In genomic region chr11:108248218-108249046, GRCm38 (mm10) we compare ENCODE assay signal across 12 mouse cellular contexts.
DNase-seq lines count a peak whose midpoint lies in the region; ATAC-seq and TF ChIP-seq lines count a peak whose summit lies in the region.
"Had no signal": no experiment of that assay in that cellular context is flagged by ENCODE, and none has a peak within 500 bp of the region (broad histone marks: within the 10 kb centered on the region; RNA-seq: fewer than 3 reads in every experiment).

No protein-coding gene starts in this region.

- TF ChIP-seq CTCF in liver, postnatal 0 days (IDR thresholded peaks at IDR 0.05; ENCODE audit: low read depth): no peak

- TF ChIP-seq EP300 in liver, postnatal 0 days (IDR thresholded peaks at IDR 0.05; ENCODE audit: low read depth): no peak

- 26% methylated on average over 12 of the region's 12 CpGs for WGBS in liver, postnatal 0 days (ENCODE audit: insufficient replicate concordance)
- 87% methylated on average over 12 of the region's 12 CpGs for WGBS in midbrain, embryonic 10.5 days

- peak overlapping the region; percentile 36; the same call in 1 of the 2 replicates for H3K4me2 ChIP-seq in liver, postnatal 0 days (ENCODE audit: low read depth, low read length)
- H3K4me2 ChIP-seq: forebrain, embryonic 12.5 days; hindbrain, embryonic 15.5 days; midbrain, embryonic 11.5 days had no signal

- H3K36me3 ChIP-seq in liver, postnatal 0 days (replicated peaks; ENCODE audit: insufficient read depth, low read length): no peaks in the 10 kb centered on the region
- no peaks in the 10 kb centered on the region for H3K36me3 ChIP-seq in midbrain, embryonic 10.5 days
- H3K36me3 ChIP-seq: forebrain, embryonic 12.5 days; hindbrain, embryonic 15.5 days had no signal

- H3K4me1 ChIP-seq in liver, postnatal 0 days (ENCODE audit: insufficient read depth): peaks cover 50% of the 10 kb centered on the region
- H3K4me1 ChIP-seq in midbrain, embryonic 10.5 days: no peaks in the 10 kb centered on the region; the same call in 1 of the 2 replicates

- H3K9ac ChIP-seq in liver, postnatal 0 days (replicated peaks): no peak overlapping the region
- H3K9ac ChIP-seq: forebrain, embryonic 12.5 days; hindbrain, embryonic 15.5 days had no signal

- peak; percentile 72 for ATAC-seq in granulocyte monocyte progenitor cell, adult 5-6 weeks (replicated peaks; ENCODE audit: poor library complexity, severe bottlenecking)
- no peak for ATAC-seq in liver, postnatal 0 days
- ATAC-seq: Patski had no signal

- DNase-seq in spleen, adult 18-20 months: peak; percentile 23 to 33
- no peak for DNase-seq in spleen, postnatal 4 days (ENCODE audit: low spot score in 2 of 2)
- DNase-seq in liver, postnatal 0 days: no peak
- DNase-seq in thymus, postnatal 36 days: peak; percentile 14 to 22
- no peak for DNase-seq in right cerebral cortex, postnatal 4 days
- no peak for DNase-seq in midbrain, embryonic 10.5 days (ENCODE audit: low spot score)
- no peak for DNase-seq in c-Kit-positive CD71-positive TER-119-positive erythroid progenitor cells, embryonic 14.5 days (ENCODE audit: low spot score)

- no peaks in the 10 kb centered on the region for H3K9me3 ChIP-seq in liver, postnatal 0 days (ENCODE audit: low read length)
- H3K9me3 ChIP-seq in midbrain, embryonic 10.5 days (replicated peaks): no peaks in the 10 kb centered on the region
- H3K9me3 ChIP-seq: forebrain, embryonic 12.5 days; hindbrain, embryonic 15.5 days had no signal

- no peak overlapping the region for H3K27ac ChIP-seq in liver, postnatal 0 days (ENCODE audit: low read depth)
- H3K27ac ChIP-seq in midbrain, embryonic 10.5 days (replicated peaks): no peak overlapping the region
- H3K27ac ChIP-seq: forebrain, embryonic 12.5 days; hindbrain, embryonic 15.5 days had no signal

- H3K4me3 ChIP-seq in liver, postnatal 0 days (ENCODE audit: low read depth, low read length): no peak overlapping the region
- no peak overlapping the region for H3K4me3 ChIP-seq in midbrain, embryonic 10.5 days
- H3K4me3 ChIP-seq: forebrain, embryonic 12.5 days; hindbrain, embryonic 15.5 days had no signal

- H3K27me3 ChIP-seq in liver, postnatal 0 days (ENCODE audit: insufficient read depth, low read length): no peaks in the 10 kb centered on the region
- no peaks in the 10 kb centered on the region for H3K27me3 ChIP-seq in midbrain, embryonic 10.5 days (ENCODE audit: low read depth, poor library complexity, severe bottlenecking)
- H3K27me3 ChIP-seq: forebrain, embryonic 12.5 days; hindbrain, embryonic 15.5 days; Patski had no signal

Comparison
In these comparisons a context has a peak if more than half of its experiments do, and no peak if none do; other contexts are left out.
1. DNase-seq: peak in spleen, adult 18-20 months (2 of 2) and thymus, postnatal 36 days (2 of 2); none in spleen, postnatal 4 days (0 of 2), liver, postnatal 0 days (single experiment), right cerebral cortex, postnatal 4 days (single experiment), midbrain, embryonic 10.5 days (single experiment) and c-Kit-positive CD71-positive TER-119-positive erythroid progenitor cells, embryonic 14.5 days (single experiment).